Mouse (Mus musculus) lung, embryonic 16.5 days (tissue): ENCODE measurements at regions not wholly inside any gene's neighbourhood (a gene's known extent, or its start where the extent isn't known, plus 50 kb on each side); places are given as distances from the start of the nearest gene placed in this dataset.
"Not testable (repeated sequence)": the region's sequence is repeated elsewhere in the genome, so short reads cannot be mapped to it uniquely, and the experiment has no call there.

ENCODE experiments used
- ATAC-seq: fragments of 200-750 bp; cut with Nextera tagmentation; 2 replicates; pipeline ENCODE4 v1.8.0; 2017; ENCODE audit warnings: low read depth, mild to moderate bottlenecking, moderate library complexity
- H3K27ac ChIP-seq: fragments of 300-500 bp; sonication (generic); 2 replicates; pipeline ENCODE4 v1.5.1; 2014; ENCODE audit warnings: mild to moderate bottlenecking, control low read depth, low read length
- H3K27me3 ChIP-seq: fragments of 300-500 bp; sonication (generic); 2 replicates; pipeline ENCODE4 v1.6.1; 2014; ENCODE audit warnings: low read depth, low read length, mixed read lengths; ENCODE audit not compliant: control insufficient read depth, insufficient read depth
- H3K36me3 ChIP-seq: fragments of 300-500 bp; sonication (generic); 2 replicates; pipeline ENCODE4 v1.6.1; 2014; ENCODE audit warnings: low read length; ENCODE audit not compliant: control insufficient read depth, insufficient read depth
- H3K4me1 ChIP-seq: fragments of 300-500 bp; sonication (generic); replicated peaks from 2 replicates; pipeline ENCODE4 v1.6.1; 2014; ENCODE audit warnings: low read length, mixed read lengths; ENCODE audit not compliant: control insufficient read depth, insufficient read depth
- H3K4me2 ChIP-seq: fragments of 300-500 bp; sonication (generic); 2 replicates; pipeline ENCODE4 v1.6.1; 2014; ENCODE audit warnings: low read depth, low read length, control low read depth
- H3K4me3 ChIP-seq: fragments of 300-500 bp; sonication (generic); 2 replicates; pipeline ENCODE4 v1.5.1; 2014; ENCODE audit warnings: mild to moderate bottlenecking, low read length, control low read depth
- H3K9ac ChIP-seq: fragments of 300-500 bp; sonication (generic); 2 replicates; pipeline ENCODE4 v1.6.1; 2014; ENCODE audit warnings: low read length, control low read depth
- H3K9me3 ChIP-seq: fragments of 300-500 bp; sonication (generic); 2 replicates; pipeline ENCODE4 v1.6.1; 2016; ENCODE audit warnings: low read length; ENCODE audit not compliant: control insufficient read depth
- WGBS: fragments of 180-500 bp; shearing (Covaris S2); extraction: QIAGEN DNeasy Blood & Tissue Kit; methylation state at CpG from one replicate; pipeline ENCODE4 v1.1.7; 2014; 5-methylcytosine and 5-hydroxymethylcytosine counted together

- not testable (repeated sequence) for H3K9me3 ChIP-seq, H3K4me3 ChIP-seq, H3K4me2 ChIP-seq, H3K4me1 ChIP-seq, H3K36me3 ChIP-seq, H3K9ac ChIP-seq, H3K27ac ChIP-seq, H3K27me3 ChIP-seq
- 69% methylated on average over 4 of the region's 6 CpGs for WGBS
- ATAC-seq: 0 out of 2 replicates have a peak, but pooled peaks have one; percentile 10
Measured at GRCm38 (mm10) chr13:12680954-12681571, 115.4 kb downstream of the Ero1lb start.

DNA sequence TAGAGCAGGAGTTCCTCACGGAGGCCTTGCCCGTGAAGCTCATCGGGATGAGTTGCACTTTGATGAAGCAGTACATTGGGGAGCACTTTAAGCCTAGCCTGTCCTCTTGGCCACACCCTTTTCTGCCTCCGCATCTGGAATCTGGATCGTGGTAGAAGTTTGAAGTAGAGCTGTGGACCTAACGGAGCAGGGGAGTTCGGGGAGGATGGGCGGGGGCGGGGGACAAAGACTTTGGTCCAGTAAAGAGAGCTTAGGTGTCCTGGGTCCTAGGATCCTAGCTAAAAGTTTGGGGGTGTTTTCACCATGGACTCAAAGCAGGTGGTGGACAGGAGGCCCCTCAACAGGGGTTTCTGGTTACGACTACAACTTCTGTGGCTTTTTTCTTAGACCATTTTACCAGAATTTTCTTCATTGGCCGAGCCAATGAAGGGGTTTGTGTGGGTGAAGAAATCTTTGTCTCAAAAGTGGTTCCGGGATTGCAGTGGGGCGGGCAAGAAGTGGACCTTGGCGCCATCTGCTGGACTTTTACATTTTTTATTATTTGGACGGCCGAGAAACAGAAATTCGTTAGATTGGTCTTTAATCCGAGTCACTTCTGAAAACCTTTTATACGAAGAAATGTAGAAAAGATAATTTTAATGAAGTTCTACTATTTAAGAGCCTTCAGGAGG is 114.7 kb downstream of the Ero1lb start:
- H3K27ac ChIP-seq, H3K27me3 ChIP-seq, H3K9me3 ChIP-seq, H3K4me1 ChIP-seq, H3K36me3 ChIP-seq: not testable (repeated sequence)
- WGBS: 11% methylated on average over 19 of the region's 19 CpGs
- H3K4me3 ChIP-seq: peak overlapping the region; percentile 26
- H3K4me2 ChIP-seq: peak overlapping the region; percentile 48
- ATAC-seq: peak; percentile 57
- peak overlapping the region; percentile 54; the same call in 1 of the 2 replicates for H3K9ac ChIP-seq

GRCm38 (mm10) chr13:12677372-12677771 is 111.7 kb downstream of the Ero1lb start:
- Histone ChIP-seq H3K9me3 (no peaks in the 10 kb centered on the region), H3K36me3 (no peaks in the 10 kb centered on the region), H3K27me3 (no peaks in the 10 kb centered on the region), H3K27ac (no peak overlapping the region), H3K4me2 (no peak overlapping the region), H3K4me1 (no peaks in the 10 kb centered on the region), H3K9ac (no peak overlapping the region), H3K4me3 (no peak overlapping the region)
- ATAC-seq: no peak
- WGBS: 74% methylated on average over 2 of the region's 2 CpGs

DNA sequence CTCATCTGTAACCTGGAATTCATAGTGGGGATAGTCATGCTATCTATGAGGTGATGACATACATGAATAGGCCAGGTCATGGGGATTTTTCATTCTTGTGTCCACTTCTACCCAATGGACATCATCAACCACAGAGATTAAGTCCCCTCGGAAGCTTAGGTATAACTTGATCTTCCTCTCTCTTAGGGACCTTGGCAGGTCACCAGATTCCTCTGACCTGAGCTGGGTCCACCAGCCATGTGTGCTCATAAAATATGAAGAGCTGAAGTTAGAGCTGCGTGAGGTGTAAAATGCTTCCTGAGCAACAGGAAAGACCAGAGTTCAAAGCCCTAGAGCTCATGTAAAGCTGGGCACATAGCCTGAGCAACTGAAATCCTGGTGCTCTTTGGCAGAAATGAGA is 105.3 kb downstream of the Ero1lb start:
- H3K4me2 ChIP-seq, ATAC-seq, H3K27me3 ChIP-seq, H3K27ac ChIP-seq, H3K36me3 ChIP-seq, H3K9me3 ChIP-seq, H3K4me1 ChIP-seq, H3K9ac ChIP-seq, H3K4me3 ChIP-seq: not testable (repeated sequence)
- WGBS: 86% methylated on average over 2 of the region's 2 CpGs

GRCm38 (mm10) chr13:12668742-12669141 is 103.1 kb downstream of the Ero1lb start:
- H3K27ac ChIP-seq, ATAC-seq, H3K27me3 ChIP-seq, H3K9ac ChIP-seq, H3K4me3 ChIP-seq, H3K4me2 ChIP-seq, H3K36me3 ChIP-seq, H3K9me3 ChIP-seq, H3K4me1 ChIP-seq: not testable (repeated sequence)
- WGBS: no CpG with 5 or more reads among the region's 7 CpGs

DNA sequence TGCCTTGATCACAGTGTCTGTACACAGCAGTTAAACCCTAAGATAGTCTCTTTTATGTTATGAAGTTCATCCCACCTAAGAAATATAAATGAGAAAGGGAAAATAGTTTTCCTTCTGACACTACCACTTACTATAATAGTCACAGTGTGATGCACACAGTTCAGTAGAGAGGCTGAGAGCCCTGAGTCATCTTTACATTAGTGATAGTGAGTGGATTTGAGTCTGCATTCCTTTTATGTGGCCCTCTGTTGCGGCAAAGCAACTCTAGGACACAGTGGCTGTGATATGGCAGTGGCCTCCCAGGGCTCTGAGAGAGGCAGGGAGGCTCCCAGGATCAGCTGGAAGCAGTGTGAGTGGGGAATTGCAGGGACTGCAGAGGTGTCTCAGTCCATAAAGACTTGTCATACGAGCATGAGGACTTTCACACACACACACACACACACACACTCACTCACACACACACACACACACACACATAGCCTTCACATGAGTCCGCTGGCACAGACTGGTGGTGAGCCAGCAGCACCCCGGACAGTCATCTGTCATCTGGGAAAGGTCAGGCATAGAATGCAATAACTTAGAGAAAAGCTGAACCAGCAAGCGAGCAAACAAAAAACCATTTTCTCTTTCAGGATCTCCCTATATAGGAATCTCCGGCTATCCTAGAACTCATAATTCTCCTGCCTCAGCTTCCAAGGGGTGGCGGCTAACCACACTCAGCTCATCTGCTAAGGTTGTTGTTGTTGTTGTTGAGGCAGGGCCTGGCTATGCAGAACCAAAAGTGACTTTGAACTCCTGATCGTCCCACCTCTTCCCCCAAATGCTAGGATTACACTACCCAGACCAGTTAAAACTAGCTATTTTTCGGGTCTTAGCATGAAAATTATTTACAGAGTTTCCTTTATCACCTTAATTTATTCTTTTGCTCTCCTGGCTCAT is 102.3 kb downstream of the Ero1lb start:
- not testable (repeated sequence) for ATAC-seq, H3K36me3 ChIP-seq, H3K4me3 ChIP-seq, H3K27me3 ChIP-seq, H3K4me2 ChIP-seq, H3K9ac ChIP-seq, H3K4me1 ChIP-seq, H3K9me3 ChIP-seq, H3K27ac ChIP-seq
- whole genome bisulfite sequencing: 65% methylated on average over 9 of the region's 9 CpGs

DNA sequence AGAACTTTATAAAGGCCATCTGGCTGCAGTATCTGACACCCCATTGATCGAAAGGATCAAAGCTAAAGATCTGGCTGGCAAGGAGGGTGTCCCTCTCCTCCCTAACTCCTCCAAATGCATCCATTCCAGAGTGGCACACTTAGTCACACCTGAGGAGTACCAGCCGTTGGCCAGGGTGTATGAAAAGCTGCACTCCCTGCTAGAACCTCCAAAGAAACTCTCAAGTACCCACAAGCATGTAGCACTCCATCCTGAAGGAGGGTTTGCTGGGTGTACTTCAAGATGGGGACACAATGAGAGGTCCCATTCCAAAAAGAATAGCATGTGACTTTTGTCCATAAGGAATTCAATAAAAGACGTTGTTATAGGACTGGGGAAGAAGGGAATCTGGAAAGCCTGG is 100.4 kb downstream of the Ero1lb start:
- 44% methylated on average over 3 of the region's 3 CpGs for WGBS
- not testable (repeated sequence) for H3K4me2 ChIP-seq, H3K9ac ChIP-seq, H3K27me3 ChIP-seq, H3K4me1 ChIP-seq, H3K36me3 ChIP-seq, H3K9me3 ChIP-seq, H3K27ac ChIP-seq, H3K4me3 ChIP-seq
- ATAC-seq: peak; percentile 70; the same call in 1 of the 2 replicates
